Mouse (Mus musculus) brain, embryonic 14.5 days (tissue): ENCODE results near the gene Dnajc6. TPM values are rescaled to one million over a fixed set of nuclear protein-coding genes. Genes with fewer than 3 reads are reported as not detected.

ENCODE experiments used
- DNase-seq: peaks from one replicate; pipeline ENCODE4 v3.0.0-alpha.2; 2011; ENCODE audit warnings: low read depth
- CTCF ChIP-seq: fragments of 200-500 bp; IDR thresholded peaks from 2 replicates; pipeline ENCODE4 v1.5.1; 2012; ENCODE audit warnings: inconsistent platforms, mild to moderate bottlenecking, moderate library complexity, borderline replicate concordance; ENCODE audit not compliant: insufficient read depth, insufficient read length; ENCODE audit errors: extremely low read depth
- POLR2A ChIP-seq: fragments of 200-500 bp; IDR thresholded peaks from 2 replicates; pipeline ENCODE4 v1.6.1; 2012; ENCODE audit warnings: mild to moderate bottlenecking, inconsistent platforms, borderline replicate concordance; ENCODE audit not compliant: poor library complexity, insufficient read depth, insufficient read length, severe bottlenecking; ENCODE audit errors: extremely low read depth
- polyA plus RNA-seq: library from polyadenylated mRNA; depleted of rRNA; stranded (reverse); fragments of >200 nt; gene quantifications from 2 replicates; pipeline ENCODE4 v1.2.3, GENCODE M21; 2012; rRNA removed

The Dnajc6 gene
- 37.1 and 56.5 TPM in 2 replicates for polyA plus RNA-seq

DNA sequence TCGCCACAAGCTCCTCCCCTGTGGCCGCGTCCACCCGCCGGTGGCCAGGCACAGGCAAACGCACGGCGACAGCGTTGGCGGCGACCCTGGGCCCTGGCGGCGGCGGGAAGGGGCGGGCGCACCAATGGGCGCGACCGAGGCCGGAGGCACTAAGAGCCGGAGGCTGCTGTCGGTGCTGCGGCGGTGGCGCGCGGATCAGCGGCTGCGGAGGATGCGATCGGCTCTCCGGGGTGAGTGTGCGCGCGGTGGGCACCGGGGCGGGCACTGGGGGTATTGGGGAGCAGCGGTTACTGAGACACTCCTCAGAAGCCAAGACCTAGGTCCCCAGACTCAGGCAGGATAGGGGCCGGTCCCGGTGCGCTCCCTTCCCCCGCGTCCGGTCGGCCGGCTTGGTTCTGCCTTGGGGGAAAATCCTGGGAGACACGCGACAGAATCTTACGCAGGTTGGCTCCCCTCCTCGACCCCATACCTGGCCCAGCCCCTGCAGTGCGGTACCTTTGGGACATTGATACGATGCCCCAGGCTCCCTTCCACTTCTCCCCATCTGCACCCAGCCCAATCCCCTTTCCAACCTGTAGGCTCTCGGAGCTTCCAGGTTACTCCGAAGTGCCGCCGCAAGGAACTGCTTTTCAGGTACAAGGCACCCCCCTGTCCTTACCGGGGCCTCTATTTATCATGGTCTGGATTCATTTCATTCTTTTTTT is at the start of gene Dnajc6:
Dnajc6 (plus strand) TSS at position 115 of the 704 bp plus-strand sequence.
- TF ChIP-seq POLR2A, result no peak
- no peak for TF ChIP-seq CTCF
- peak; percentile 60 for DNase-seq

DNA sequence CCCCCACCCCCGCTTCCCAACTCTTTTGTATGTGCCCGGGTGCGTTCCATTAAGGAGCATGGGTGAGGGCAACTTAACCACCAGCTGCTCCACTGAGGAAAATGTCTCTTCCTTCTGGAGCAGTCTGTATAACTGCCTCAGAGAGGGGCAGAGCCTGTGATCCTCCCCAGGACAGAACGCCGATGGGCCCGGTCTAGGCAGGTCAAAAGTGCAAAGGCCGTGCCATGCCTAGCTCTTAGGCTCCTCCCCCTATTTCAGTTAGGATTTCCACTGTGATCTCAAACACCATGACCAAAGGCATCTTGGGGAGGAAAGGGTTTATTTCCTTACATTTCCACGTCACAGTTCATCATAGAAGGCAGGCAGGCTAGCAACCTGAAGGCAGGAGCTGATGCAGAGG is 47.7 kb upstream of the Dnajc6 start:
- TF ChIP-seq POLR2A, result no peak
- no peak for TF ChIP-seq CTCF
- no peak for DNase-seq

DNA sequence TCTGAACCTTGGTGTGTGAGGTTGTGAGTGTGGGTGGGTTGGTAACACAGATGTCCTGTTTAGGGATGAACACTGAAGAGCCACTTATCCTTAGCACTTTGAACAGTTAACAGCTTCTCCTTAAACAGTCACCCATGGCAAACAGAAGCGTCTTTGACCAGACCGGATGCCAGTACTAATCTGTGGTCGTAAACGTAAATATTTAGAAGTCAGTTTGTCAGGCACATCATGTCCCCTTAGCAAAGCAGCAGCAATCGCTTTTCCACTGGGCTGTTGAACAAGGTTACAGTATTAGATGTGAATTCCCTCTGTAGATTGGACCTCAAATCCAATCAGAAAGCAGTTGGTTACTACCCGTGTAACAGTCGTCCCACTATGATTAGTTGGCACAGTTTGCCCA is 47.1 kb upstream of the Dnajc6 start:
- no peak for DNase-seq
- TF ChIP-seq CTCF (no peak), POLR2A (no peak)

DNA sequence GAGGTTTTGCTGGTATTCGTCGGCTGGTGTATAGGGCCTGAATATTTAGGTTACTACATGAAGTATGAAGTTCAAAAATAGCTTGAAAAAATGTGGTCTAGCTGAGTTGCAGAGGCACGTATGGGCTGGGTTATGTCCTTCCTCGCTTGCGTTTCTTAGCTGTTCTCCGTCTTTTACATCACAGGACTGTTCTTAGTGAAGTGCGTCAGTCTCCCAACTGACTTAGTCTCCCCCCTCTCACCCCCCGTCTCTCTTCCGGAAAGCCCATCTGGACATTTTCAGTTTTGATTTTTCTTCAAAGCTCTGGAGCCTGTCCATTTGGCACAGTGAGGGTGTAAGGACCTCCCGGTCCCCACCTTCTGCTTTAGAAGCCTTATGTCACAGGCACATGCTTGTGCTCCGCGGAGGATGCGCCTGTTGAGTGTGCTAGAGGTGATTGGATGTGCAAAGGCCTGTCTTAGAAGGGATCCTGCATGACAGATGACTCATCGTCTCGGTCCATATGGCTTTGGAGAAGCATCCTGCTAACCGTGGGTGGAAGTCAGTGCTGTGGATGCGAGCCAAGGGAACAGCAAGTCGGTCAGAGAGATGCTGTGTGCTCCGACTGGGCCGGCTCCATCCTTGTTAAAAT is 46.2 kb upstream of the Dnajc6 start:
- DNase-seq, result peak; percentile 88
- no peak for TF ChIP-seq CTCF
- TF ChIP-seq POLR2A, result no peak

DNA sequence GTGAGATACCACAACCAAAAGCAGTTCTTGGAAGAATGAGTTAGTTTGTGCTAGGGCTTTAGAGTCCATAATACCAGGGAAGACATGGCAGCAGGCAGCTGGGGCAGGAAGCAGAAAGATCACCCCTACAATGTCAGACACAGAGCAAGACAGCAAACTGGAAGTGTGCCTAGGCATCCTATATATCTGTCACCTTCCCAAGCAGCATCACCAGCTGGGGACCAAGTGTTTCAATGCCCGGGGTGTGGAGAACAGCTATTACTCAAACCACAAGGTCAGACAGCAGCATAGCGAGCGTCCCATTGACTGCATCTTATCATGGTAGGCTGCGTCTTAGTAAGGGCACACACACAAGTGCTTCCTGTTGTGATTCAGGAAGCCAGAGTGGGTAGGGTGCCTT is 45.4 kb upstream of the Dnajc6 start:
- no peak for DNase-seq

DNA sequence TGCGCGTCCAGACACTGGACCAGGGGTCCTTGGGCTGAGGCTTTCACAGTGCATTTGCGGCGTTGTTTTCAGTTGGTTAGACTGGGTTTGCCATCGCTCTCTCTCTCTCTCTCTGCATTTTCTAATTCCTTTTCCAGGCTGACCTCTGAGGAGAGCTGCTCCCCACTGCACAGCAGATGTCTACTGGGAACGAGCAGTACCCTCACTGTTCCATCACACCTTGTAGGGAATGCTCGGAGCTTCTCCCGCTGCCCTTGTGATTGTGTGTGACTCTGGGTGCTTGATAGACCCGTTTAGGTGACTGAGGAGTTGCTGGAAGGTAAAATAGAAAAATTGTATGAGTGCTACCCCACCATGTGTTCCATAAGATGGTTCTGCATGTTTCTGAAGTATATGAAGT is 43.6 kb upstream of the Dnajc6 start:
- TF ChIP-seq POLR2A (no peak), CTCF (no peak)
- DNase-seq, result no peak

More for the DNA sequence above, 45.4 kb upstream of the Dnajc6 start:
- TF ChIP-seq CTCF, result no peak
- TF ChIP-seq POLR2A, result no peak

DNA sequence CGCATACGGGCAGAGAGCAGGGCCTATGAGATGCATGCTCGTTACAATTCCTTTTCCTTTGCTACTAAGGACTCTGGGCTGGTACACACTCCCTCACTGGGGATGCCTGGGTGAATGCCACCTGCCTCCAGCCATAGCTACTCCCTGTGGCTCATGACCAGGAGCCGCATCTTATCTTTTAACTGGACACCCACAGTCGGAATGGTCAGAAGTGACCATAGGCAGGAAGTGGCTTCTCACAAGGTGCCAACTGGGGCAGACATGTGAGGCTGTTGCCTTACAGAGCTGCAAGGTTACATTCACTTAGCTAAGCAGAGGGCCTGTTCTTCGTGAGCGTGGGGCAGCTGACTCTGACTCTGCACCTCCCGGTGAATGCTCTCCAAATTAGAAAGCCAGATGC is 39.3 kb upstream of the Dnajc6 start:
- TF ChIP-seq CTCF (no peak), POLR2A (no peak)
- DNase-seq, result no peak

DNA sequence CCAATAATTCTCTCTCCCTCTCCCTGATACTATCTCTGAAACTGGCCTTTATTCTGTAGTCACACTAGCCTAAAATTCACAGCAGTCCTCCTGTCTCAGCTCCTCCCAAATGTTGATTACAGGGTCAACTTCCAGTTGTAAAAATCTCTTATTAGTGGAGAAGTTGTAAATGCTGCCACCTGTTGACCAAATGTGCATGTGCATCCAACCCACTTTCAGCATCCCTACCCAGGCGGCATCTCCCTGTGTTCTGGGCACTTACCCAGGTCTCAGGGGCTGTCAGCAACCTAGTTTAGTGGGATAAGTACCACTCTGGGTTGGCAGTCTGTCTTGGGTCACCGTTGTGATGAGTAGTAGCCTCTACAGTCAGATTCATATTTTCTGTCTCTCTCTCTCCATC is 38.1 kb upstream of the Dnajc6 start:
- TF ChIP-seq POLR2A, result no peak
- peak; percentile 64; the same call in 1 of the 2 replicates for TF ChIP-seq CTCF
- DNase-seq, result peak; percentile 75

DNA sequence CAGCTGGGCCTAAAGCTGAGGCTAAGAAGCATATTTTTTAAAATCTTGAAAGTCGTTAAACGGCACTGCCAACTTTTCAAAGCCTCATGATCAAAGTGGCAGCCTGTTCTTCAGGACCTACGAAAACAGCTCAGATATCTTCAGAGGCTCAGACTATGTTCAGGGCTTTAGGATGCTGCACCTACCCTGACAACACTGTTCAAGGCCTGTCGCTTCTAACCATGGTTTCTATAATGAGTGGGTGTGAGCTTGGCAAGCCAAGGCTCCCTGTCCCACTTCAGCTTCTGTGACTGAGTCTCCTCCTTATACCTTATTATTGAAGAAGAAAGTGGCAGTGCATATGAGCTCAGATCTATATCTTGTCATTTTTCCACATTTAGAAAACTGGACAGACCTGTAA is 37.1 kb upstream of the Dnajc6 start:
- no peak for DNase-seq
- no peak for TF ChIP-seq CTCF
- no peak for TF ChIP-seq POLR2A

DNA sequence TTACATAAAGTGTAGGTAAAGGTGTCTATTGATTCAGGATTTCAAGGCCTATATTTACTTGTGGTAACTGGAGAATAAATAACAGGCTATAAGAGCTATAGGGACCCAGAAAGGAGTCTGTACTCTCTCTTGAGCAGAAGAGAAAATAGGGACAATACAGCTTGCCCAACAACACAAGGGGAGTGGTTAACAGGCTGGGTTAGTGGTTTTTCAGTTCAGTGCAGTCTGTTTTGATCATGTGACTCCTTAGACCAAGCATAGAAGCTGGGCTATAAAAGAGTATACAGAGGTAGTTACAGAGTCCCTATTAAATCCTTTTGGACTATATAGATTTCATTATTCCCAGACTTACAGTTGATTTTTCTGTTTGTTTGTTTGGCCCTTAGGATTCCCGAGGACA is 36.3 kb upstream of the Dnajc6 start:
- no peak for DNase-seq
- no peak for TF ChIP-seq POLR2A
- TF ChIP-seq CTCF, result no peak

DNA sequence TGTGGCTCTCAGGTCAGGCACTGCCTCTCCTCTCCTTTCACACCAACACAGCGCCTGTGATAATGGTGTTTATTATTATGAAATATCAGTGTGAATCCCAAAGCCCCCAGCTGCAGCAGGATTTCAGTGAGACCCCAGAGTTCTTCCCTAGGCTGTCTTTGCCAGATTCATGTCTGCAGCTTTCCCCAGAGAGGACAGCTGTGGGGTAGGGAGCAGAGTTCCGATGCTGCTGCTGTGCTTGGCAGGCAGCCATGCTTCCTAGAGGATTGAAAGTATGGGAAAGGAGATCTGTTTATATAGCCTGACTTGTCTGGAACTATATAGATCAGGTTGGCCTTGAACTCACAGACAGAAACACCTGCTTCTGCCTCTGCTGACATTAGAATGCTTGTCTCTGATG is 34.4 kb upstream of the Dnajc6 start:
- DNase-seq, result no peak
- TF ChIP-seq CTCF (no peak), POLR2A (no peak)

DNA sequence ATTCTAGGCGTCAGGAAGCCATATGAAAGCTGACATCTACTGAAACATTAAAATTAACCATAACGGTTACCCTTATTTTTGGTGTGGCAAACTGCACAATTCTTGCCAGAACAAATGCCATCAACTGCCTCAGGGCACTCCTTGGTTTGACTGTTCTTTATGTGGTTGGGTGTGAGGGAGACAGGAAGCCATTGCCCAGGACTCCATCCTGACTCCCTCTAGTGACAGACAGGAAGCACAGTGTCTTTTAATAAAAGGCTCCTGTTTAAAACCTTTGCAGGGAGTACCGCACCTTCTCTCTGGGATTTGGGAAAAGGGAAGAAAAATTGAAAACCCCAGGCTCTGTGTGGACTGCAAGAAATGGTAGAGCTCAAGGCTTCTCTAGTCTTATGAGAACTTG is 30.2 kb upstream of the Dnajc6 start:
- DNase-seq, result no peak
- TF ChIP-seq POLR2A (no peak), CTCF (peak; percentile 16; the same call in 1 of the 2 replicates)

DNA sequence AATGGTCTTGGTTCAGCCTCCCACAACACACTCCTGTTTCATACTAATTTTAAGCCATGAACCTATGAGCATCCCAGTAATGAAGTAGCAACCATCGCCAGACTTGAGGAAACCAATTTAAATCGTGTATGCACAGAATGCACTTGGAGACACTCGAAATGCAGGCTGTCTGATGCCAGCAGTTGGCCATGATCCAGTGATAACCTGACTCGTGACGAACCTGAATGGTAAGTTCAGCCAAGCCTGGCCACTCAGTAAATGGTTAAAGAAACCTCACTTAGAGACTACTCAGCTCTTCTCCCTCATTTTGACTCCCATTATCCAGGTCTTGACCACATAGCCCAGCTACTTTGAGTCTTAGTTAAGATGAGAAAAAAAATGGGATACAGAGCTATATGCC is 27.2 kb upstream of the Dnajc6 start:
- TF ChIP-seq POLR2A (no peak), CTCF (no peak)
- DNase-seq, result no peak

DNA sequence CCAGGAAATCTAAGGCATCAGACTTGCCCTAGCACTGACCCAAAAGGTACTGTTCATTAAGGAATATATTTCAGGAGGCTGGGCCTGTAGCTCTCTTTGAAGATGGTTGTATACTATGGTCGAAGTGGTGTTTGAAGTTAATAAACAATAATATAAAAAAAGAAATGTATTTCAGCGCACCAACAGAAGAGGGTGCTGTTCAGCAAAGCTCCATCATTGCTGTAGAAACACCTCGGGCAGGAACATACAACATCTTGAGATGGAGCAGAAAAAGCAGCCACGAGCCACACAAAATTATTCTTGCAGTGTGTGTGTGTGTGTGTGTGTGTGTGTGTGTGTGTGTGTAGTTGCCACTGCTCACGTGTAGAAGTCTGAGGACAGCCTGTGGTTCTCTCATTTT is 25.9 kb upstream of the Dnajc6 start:
- TF ChIP-seq CTCF (peak; percentile 34; the same call in 1 of the 2 replicates), POLR2A (no peak)
- peak; percentile 11 for DNase-seq
